In the genomic region with DNA sequence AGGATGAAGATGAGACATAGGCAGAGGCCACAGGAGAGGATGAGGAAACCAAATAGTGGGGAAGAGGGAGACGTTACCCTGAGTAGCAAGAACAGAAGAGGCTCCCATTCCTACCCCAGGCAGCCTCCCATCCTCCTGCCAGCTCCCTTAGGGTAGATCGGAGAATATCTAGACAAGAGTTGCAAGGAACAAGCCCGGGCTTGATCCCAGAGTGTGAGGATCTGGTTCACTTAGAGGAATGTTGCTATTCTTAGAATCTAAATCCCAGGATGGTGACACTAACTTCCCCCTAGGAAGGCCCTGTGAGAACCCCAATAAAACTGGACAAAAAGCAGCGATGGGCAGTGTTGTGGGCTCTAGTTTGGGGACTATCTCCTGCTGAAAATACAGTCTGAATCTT, we compare ENCODE assay signal across 17 mouse cellular contexts. TPM values are rescaled to one million over a fixed set of nuclear protein-coding genes. Genes with fewer than 3 reads are reported as not detected.
DNase-seq lines count a peak whose midpoint lies in the region; ATAC-seq and TF ChIP-seq lines count a peak whose summit lies in the region.
"Had no signal": no experiment of that assay in that cellular context is flagged by ENCODE, and none has a peak within 500 bp of the region (broad histone marks: within the 10 kb centered on the region; RNA-seq: fewer than 3 reads in every experiment).

No protein-coding gene starts in this region.

- no peak for TF ChIP-seq POLR2A in myocyte (IDR thresholded peaks at IDR 0.05; ENCODE audit: insufficient read length, low read depth)

- peaks cover 61% of the 10 kb centered on the region for H3K4me1 ChIP-seq in heart, embryonic 10.5 days
- H3K4me1 ChIP-seq in lung, postnatal 0 days (ENCODE audit: insufficient read depth, low read depth, low read length), result peaks cover 55% of the 10 kb centered on the region

- no peak overlapping the region for H3K4me2 ChIP-seq in lung, postnatal 0 days (replicated peaks; ENCODE audit: low read depth, low read length)
- H3K4me2 ChIP-seq in myocyte (ENCODE audit: low read depth), result peak overlapping the region; percentile 22
- H3K4me2 ChIP-seq: hindbrain, embryonic 13.5 days; midbrain, embryonic 11.5 days had no signal

- peaks cover 15% of the 10 kb centered on the region for H3K27me3 ChIP-seq in heart, embryonic 10.5 days (ENCODE audit: insufficient read depth, poor library complexity, severe bottlenecking)
- no peaks in the 10 kb centered on the region for H3K27me3 ChIP-seq in lung, postnatal 0 days (replicated peaks; ENCODE audit: insufficient read depth, low read length)
- H3K27me3 ChIP-seq in myocyte (ENCODE audit: control insufficient read depth, insufficient read depth, insufficient read length), result no peaks in the 10 kb centered on the region
- H3K27me3 ChIP-seq: hindbrain, embryonic 13.5 days had no signal

- no peaks in the 10 kb centered on the region for H3K79me2 ChIP-seq in myocyte (ENCODE audit: control insufficient read depth, insufficient read depth)

- no peaks in the 10 kb centered on the region for H3K9me3 ChIP-seq in heart, embryonic 10.5 days
- H3K9me3 ChIP-seq in lung, postnatal 0 days (ENCODE audit: low read length), result no peaks in the 10 kb centered on the region
- H3K9me3 ChIP-seq: hindbrain, embryonic 13.5 days had no signal

- TF ChIP-seq CTCF in lung, postnatal 0 days (IDR thresholded peaks at IDR 0.05), result no peak

- H3K9ac ChIP-seq in lung, postnatal 0 days (replicated peaks; ENCODE audit: low read depth), result no peak overlapping the region
- H3K9ac ChIP-seq: hindbrain, embryonic 13.5 days had no signal

- H3ac ChIP-seq in myocyte (ENCODE audit: control insufficient read depth, insufficient read length), result no peak overlapping the region

- 61% methylated on average over 4 of the region's 4 CpGs for WGBS in heart, embryonic 10.5 days
- WGBS in lung, postnatal 0 days, result 79% methylated on average over 4 of the region's 4 CpGs

- H3K4me3 ChIP-seq in heart, embryonic 10.5 days, result no peak overlapping the region
- H3K4me3 ChIP-seq in lung, postnatal 0 days (ENCODE audit: low read depth, low read length), result no peak overlapping the region
- no peak overlapping the region for H3K4me3 ChIP-seq in myocyte
- H3K4me3 ChIP-seq: hindbrain, embryonic 13.5 days had no signal

- no peaks in the 10 kb centered on the region for H3K36me3 ChIP-seq in heart, embryonic 10.5 days
- H3K36me3 ChIP-seq in lung, postnatal 0 days (ENCODE audit: insufficient read depth, low read length), result no peaks in the 10 kb centered on the region
- no peaks in the 10 kb centered on the region for H3K36me3 ChIP-seq in myocyte (ENCODE audit: control insufficient read depth, insufficient read depth)
- H3K36me3 ChIP-seq: hindbrain, embryonic 13.5 days had no signal

- no peak for TF ChIP-seq EP300 in lung, postnatal 0 days (IDR thresholded peaks at IDR 0.05)

- DNase-seq in heart, embryonic 10.5 days (ENCODE audit: low spot score), result no peak
- no peak for DNase-seq in heart, adult 9 months (ENCODE audit: low spot score in 2 of 2)
- no peak for DNase-seq in lung, postnatal 0 days (ENCODE audit: low spot score)
- DNase-seq in lung, postnatal 10 days, result no peak
- DNase-seq in R1 (ENCODE audit: low read depth, low spot score), result peak; percentile 46
- no peak for DNase-seq in embryo, embryonic 11 days
- DNase-seq: kidney, adult 18-20 months; kidney, postnatal 4 days; lung, postnatal 14 days; right cerebral cortex, postnatal 14 days; thymus, adult 2 months had no signal

- ATAC-seq in lung, postnatal 0 days, result no peak
- ATAC-seq in erythroid progenitor cell, adult 5-6 weeks (replicated peaks; ENCODE audit: low FRiP score, poor library complexity, severe bottlenecking), result no peak
- ATAC-seq: CD4-positive, CD25-positive, alpha-beta regulatory T cell, adult 4 months had no signal

- peak overlapping the region; percentile 93 for H3K27ac ChIP-seq in heart, embryonic 10.5 days
- peak overlapping the region; percentile 97; the same call in 1 of the 2 replicates for H3K27ac ChIP-seq in lung, postnatal 0 days (ENCODE audit: low read length)
- H3K27ac ChIP-seq: hindbrain, embryonic 13.5 days had no signal

TF ChIP-seq in myocyte, 11 proteins besides CTCF, POLR2A, EP300 and RAD21:
- TF ChIP-seq SRF (IDR thresholded peaks at IDR 0.05; ENCODE audit: control insufficient read depth, insufficient read length, low read depth), result no peak
- TF ChIP-seq CEBPB (IDR thresholded peaks at IDR 0.05; ENCODE audit: insufficient read depth, poor library complexity, severe bottlenecking), result no peak
- no peak for TF ChIP-seq TCF3 (IDR thresholded peaks at IDR 0.05; ENCODE audit: insufficient read length, low read depth)
- no peak for TF ChIP-seq POLR2AphosphoS2 (IDR thresholded peaks at IDR 0.05; ENCODE audit: insufficient read length, low read depth)
- no peak for TF ChIP-seq REST (IDR thresholded peaks at IDR 0.05; ENCODE audit: insufficient read depth, insufficient read length)
- no peak for TF ChIP-seq MYOG (IDR thresholded peaks at IDR 0.05; ENCODE audit: control insufficient read depth in 1 of 3, insufficient read depth in 1 of 3, insufficient read length in 2 of 3, low read depth in 2 of 3)
- TF ChIP-seq USF1 (IDR thresholded peaks at IDR 0.05; ENCODE audit: low read depth), result no peak
- no peak for TF ChIP-seq MAX (IDR thresholded peaks at IDR 0.05; ENCODE audit: low read depth)
- no peak for TF ChIP-seq E2F4 (IDR thresholded peaks at IDR 0.05; ENCODE audit: insufficient read depth)
- TF ChIP-seq TCF12 (IDR thresholded peaks at IDR 0.05; ENCODE audit: insufficient read depth, poor library complexity, severe bottlenecking), result no peak
- TF ChIP-seq MYOD1 (IDR thresholded peaks at IDR 0.05; ENCODE audit: control insufficient read depth in 1 of 3, insufficient read length in 2 of 3, low read depth in 2 of 3), result no peak

RNA-seq across cellular contexts. Expression of a gene that starts 10.1 kb away (rescaled TPM):
- polyA plus RNA-seq in heart, embryonic 10.5 days (2016; fragmentation: Nextera tagmentation; extraction: Ambion mirVana), result 1.1 and 2.0 TPM in 2 replicates
- 0.29 TPM in 1 of 2 replicates, not detected in the other for polyA plus RNA-seq in lung, postnatal 0 days (2015; fragmentation: Nextera tagmentation; extraction: Ambion mirVana)
- 0.08 TPM for polyA plus RNA-seq in myocyte (2012; fragmentation: generic; extraction: Trizol)
- total RNA-seq in erythroid progenitor cell, adult 5-6 weeks (2015; ENCODE audit: low replicate concordance), result 1.1 and 4.2 TPM in 2 replicates
- not detected in 2 replicates for total RNA-seq in erythroid progenitor cell, adult 5-6 weeks (2017; ENCODE audit: low replicate concordance)
- polyA plus RNA-seq: CD4-positive, CD25-positive, alpha-beta regulatory T cell, adult 4 months; limb, embryonic 11.5 days; midbrain, embryonic 11.5 days had no signal

RNA-seq across cellular contexts. Expression of a gene that starts 22.0 kb away (rescaled TPM):
- polyA plus RNA-seq in heart, embryonic 10.5 days (2016; fragmentation: Nextera tagmentation; extraction: Ambion mirVana), result 26.1 and 34.2 TPM in 2 replicates
- 177 and 184 TPM in 2 replicates for polyA plus RNA-seq in lung, postnatal 0 days (2015; fragmentation: Nextera tagmentation; extraction: Ambion mirVana)
- polyA plus RNA-seq in myocyte (2012; fragmentation: generic; extraction: Trizol), result 13.8 TPM
- total RNA-seq in erythroid progenitor cell, adult 5-6 weeks (2015; ENCODE audit: low replicate concordance), result 156 and 184 TPM in 2 replicates
- 261 and 289 TPM in 2 replicates for total RNA-seq in erythroid progenitor cell, adult 5-6 weeks (2017; ENCODE audit: low replicate concordance)
